Mouse (Mus musculus): ENCODE results near the gene Mark1. TPM values are rescaled to one million over a fixed set of nuclear protein-coding genes. Genes with fewer than 3 reads are reported as not detected.

The Mark1 gene
- polyA plus RNA-seq, 1 experiment from 2014 or later, result 3.3 TPM

GRCm38 (mm10) chr1:184920057-184920456, 79.3 kb downstream of the Mark1 start:
- Histone ChIP-seq H3K4me2 (replicated peaks; ENCODE audit: low read depth, low read length) (no peak overlapping the region), H3K9ac (replicated peaks; ENCODE audit: low read depth, low read length) (no peak overlapping the region), H3K9me3 (ENCODE audit: control insufficient read depth, low read depth, low read length) (no peaks in the 10 kb centered on the region), H3K36me3 (ENCODE audit: control insufficient read depth, insufficient read depth, low read length) (peaks cover 6% of the 10 kb centered on the region), H3K27ac (ENCODE audit: low read length) (no peak overlapping the region), H3K27me3 (ENCODE audit: control insufficient read depth, insufficient read depth, low read length) (no peaks in the 10 kb centered on the region), H3K4me1 (ENCODE audit: control insufficient read depth, insufficient read depth, low read length) (no peaks in the 10 kb centered on the region), H3K4me3 (ENCODE audit: low read depth, low read length) (no peak overlapping the region)
- ATAC-seq (ENCODE audit: insufficient number of reproducible peaks, insufficient read depth, low FRiP score, low read depth), result no peak
- WGBS, result 81% methylated on average over 5 of the region's 5 CpGs

- Histone ChIP-seq H3K27me3 (ENCODE audit: control insufficient read depth, insufficient read depth, low read length) (no peaks in the 10 kb centered on the region), H3K36me3 (ENCODE audit: control insufficient read depth, insufficient read depth, low read length) (peaks cover 6% of the 10 kb centered on the region), H3K4me3 (ENCODE audit: low read depth, low read length) (no peak overlapping the region), H3K9me3 (ENCODE audit: control insufficient read depth, low read depth, low read length) (no peaks in the 10 kb centered on the region), H3K4me1 (ENCODE audit: control insufficient read depth, insufficient read depth, low read length) (no peaks in the 10 kb centered on the region), H3K4me2 (replicated peaks; ENCODE audit: low read depth, low read length) (no peak overlapping the region), H3K27ac (ENCODE audit: low read length) (no peak overlapping the region), H3K9ac (replicated peaks; ENCODE audit: low read depth, low read length) (no peak overlapping the region)
- ATAC-seq (ENCODE audit: insufficient number of reproducible peaks, insufficient read depth, low FRiP score, low read depth), result no peak
- 93% methylated on average over 5 of the region's 5 CpGs for WGBS
These were observed 81.0 kb downstream of the Mark1 start for GRCm38 (mm10) chr1:184918227-184918888.

GRCm38 (mm10) chr1:184912336-184912735, 87.0 kb downstream of the Mark1 start:
- ATAC-seq (ENCODE audit: insufficient number of reproducible peaks, insufficient read depth, low FRiP score, low read depth), result no peak
- H3K4me1 ChIP-seq (ENCODE audit: control insufficient read depth, insufficient read depth, low read length), result no peaks in the 10 kb centered on the region
- no peaks in the 10 kb centered on the region for H3K27me3 ChIP-seq (ENCODE audit: control insufficient read depth, insufficient read depth, low read length)
- H3K9me3 ChIP-seq (ENCODE audit: control insufficient read depth, low read depth, low read length), result no peaks in the 10 kb centered on the region
- no peak overlapping the region for H3K9ac ChIP-seq (replicated peaks; ENCODE audit: low read depth, low read length)
- peaks cover 11% of the 10 kb centered on the region for H3K36me3 ChIP-seq (ENCODE audit: control insufficient read depth, insufficient read depth, low read length)
- H3K4me3 ChIP-seq (ENCODE audit: low read depth, low read length), result no peak overlapping the region
- no peak overlapping the region for H3K4me2 ChIP-seq (replicated peaks; ENCODE audit: low read depth, low read length)
- no peak overlapping the region for H3K27ac ChIP-seq (ENCODE audit: low read length)
- 91% methylated on average over 18 of the region's 18 CpGs for WGBS

DNA sequence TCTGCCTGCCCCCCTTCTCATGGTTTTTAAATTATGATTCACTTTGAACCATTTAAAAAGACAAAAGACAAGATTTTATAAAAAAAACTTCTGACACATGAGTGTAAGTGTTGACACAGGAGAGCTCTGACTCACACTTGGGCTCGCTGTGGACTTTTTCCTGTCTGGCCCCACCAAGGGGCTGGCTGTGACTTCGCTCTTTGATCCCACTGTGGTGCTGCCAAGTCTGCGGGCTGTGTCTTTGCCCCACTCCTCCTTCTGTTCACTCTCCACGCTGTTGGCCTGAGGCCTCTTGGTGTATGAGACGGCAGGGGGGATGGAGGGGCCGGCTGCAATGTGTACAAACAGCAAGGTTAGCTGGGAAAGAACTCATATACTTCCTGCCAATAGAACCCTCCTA, 87.5 kb downstream of the Mark1 start:
- H3K36me3 ChIP-seq (ENCODE audit: control insufficient read depth, insufficient read depth, low read length), result peaks cover 11% of the 10 kb centered on the region
- H3K27me3 ChIP-seq (ENCODE audit: control insufficient read depth, insufficient read depth, low read length), result no peaks in the 10 kb centered on the region
- H3K9me3 ChIP-seq (ENCODE audit: control insufficient read depth, low read depth, low read length), result no peaks in the 10 kb centered on the region
- WGBS, result 75% methylated on average over 6 of the region's 6 CpGs
- ATAC-seq (ENCODE audit: insufficient number of reproducible peaks, insufficient read depth, low FRiP score, low read depth), result no peak
- no peak overlapping the region for H3K4me2 ChIP-seq (replicated peaks; ENCODE audit: low read depth, low read length)
- no peak overlapping the region for H3K4me3 ChIP-seq (ENCODE audit: low read depth, low read length)
- no peak overlapping the region for H3K27ac ChIP-seq (ENCODE audit: low read length)
- H3K9ac ChIP-seq (replicated peaks; ENCODE audit: low read depth, low read length), result no peak overlapping the region
- H3K4me1 ChIP-seq (ENCODE audit: control insufficient read depth, insufficient read depth, low read length), result no peaks in the 10 kb centered on the region

DNA sequence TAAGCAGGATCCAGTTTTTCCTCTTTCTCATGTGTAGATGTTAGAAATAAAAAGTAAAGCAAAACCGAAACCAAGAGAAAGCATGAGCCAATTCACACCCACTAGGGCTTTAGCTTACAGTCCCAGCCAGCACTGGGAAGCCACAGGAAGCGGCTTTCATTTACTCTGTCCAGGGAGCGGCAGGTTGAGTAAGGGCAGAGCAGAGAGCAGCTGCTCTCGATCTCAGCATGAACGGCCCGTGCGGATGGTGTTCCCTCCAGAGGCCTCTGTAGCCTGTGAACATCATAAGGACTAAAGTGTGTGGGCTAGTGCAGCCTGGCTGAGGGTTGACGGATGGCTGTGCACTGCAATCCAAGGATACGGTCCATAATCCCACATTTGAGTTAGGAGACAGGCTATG, 90.8 kb downstream of the Mark1 start:
- Histone ChIP-seq H3K9me3 (ENCODE audit: control insufficient read depth, low read depth, low read length) (no peaks in the 10 kb centered on the region), H3K27me3 (ENCODE audit: control insufficient read depth, insufficient read depth, low read length) (no peaks in the 10 kb centered on the region), H3K4me3 (ENCODE audit: low read depth, low read length) (no peak overlapping the region), H3K27ac (ENCODE audit: low read length) (no peak overlapping the region), H3K36me3 (ENCODE audit: control insufficient read depth, insufficient read depth, low read length) (peaks cover 21% of the 10 kb centered on the region), H3K4me2 (replicated peaks; ENCODE audit: low read depth, low read length) (no peak overlapping the region), H3K4me1 (ENCODE audit: control insufficient read depth, insufficient read depth, low read length) (no peaks in the 10 kb centered on the region), H3K9ac (replicated peaks; ENCODE audit: low read depth, low read length) (no peak overlapping the region)
- no peak for ATAC-seq (ENCODE audit: insufficient number of reproducible peaks, insufficient read depth, low FRiP score, low read depth)
- WGBS, result 68% methylated on average over 9 of the region's 9 CpGs

DNA sequence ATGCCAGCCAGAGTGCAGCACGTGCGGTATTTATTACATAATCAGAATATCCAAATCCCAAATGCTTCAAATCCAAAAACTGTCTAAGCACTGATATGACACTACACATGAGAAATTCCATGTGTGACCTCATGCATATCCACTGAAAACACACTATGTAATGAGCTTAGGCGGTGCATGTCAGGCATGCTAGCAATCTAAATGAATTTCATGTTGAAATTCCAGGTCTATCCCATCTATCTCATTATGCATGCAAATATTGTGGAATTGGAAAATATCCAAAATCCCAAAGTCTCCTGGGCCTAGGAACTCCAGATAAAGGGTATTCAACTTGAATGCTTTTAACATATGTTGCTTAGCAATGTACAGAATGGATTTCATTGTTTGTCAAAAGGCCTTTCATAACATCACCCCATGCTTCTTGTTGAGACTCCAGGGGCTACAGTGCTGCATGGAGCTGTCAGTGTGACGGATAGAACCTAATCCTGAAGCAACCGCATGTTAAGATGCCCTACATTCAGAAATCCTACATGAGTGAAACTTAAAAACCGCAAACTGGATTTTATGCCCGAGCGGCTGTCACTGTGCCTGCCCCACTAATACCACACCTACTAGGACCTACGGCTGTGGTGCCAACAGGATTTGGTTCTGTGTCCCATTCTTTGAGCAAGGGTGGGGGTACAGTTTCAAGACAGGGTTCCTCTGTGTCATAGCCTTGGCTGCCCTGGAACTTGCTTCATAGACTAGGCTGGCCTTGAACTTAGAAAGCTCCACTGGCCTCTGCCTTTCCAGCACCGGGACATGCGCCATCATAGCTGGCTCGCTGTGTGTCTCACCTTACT, 93.2 kb downstream of the Mark1 start:
- peaks cover 18% of the 10 kb centered on the region for H3K36me3 ChIP-seq (ENCODE audit: control insufficient read depth, insufficient read depth, low read length)
- H3K4me1 ChIP-seq (ENCODE audit: control insufficient read depth, insufficient read depth, low read length), result no peaks in the 10 kb centered on the region
- no peak overlapping the region for H3K27ac ChIP-seq (ENCODE audit: low read length)
- H3K4me3 ChIP-seq (ENCODE audit: low read depth, low read length), result no peak overlapping the region
- H3K9me3 ChIP-seq (ENCODE audit: control insufficient read depth, low read depth, low read length), result no peaks in the 10 kb centered on the region
- no peak for ATAC-seq (ENCODE audit: insufficient number of reproducible peaks, insufficient read depth, low FRiP score, low read depth)
- no peaks in the 10 kb centered on the region for H3K27me3 ChIP-seq (ENCODE audit: control insufficient read depth, insufficient read depth, low read length)
- H3K9ac ChIP-seq (replicated peaks; ENCODE audit: low read depth, low read length), result no peak overlapping the region
- WGBS, result 87% methylated on average over 12 of the region's 12 CpGs
- H3K4me2 ChIP-seq (replicated peaks; ENCODE audit: low read depth, low read length), result no peak overlapping the region

- Histone ChIP-seq H3K27ac (ENCODE audit: low read length) (no peak overlapping the region), H3K4me1 (ENCODE audit: control insufficient read depth, insufficient read depth, low read length) (no peaks in the 10 kb centered on the region), H3K4me2 (replicated peaks; ENCODE audit: low read depth, low read length) (no peak overlapping the region), H3K27me3 (ENCODE audit: control insufficient read depth, insufficient read depth, low read length) (no peaks in the 10 kb centered on the region), H3K36me3 (ENCODE audit: control insufficient read depth, insufficient read depth, low read length) (peaks cover 17% of the 10 kb centered on the region), H3K4me3 (ENCODE audit: low read depth, low read length) (no peak overlapping the region), H3K9me3 (ENCODE audit: control insufficient read depth, low read depth, low read length) (no peaks in the 10 kb centered on the region), H3K9ac (replicated peaks; ENCODE audit: low read depth, low read length) (no peak overlapping the region)
- 80% methylated on average over 19 of the region's 19 CpGs for WGBS
- ATAC-seq (ENCODE audit: insufficient number of reproducible peaks, insufficient read depth, low FRiP score, low read depth), result no peak
These were observed 94.0 kb downstream of the Mark1 start for GRCm38 (mm10) chr1:184905371-184905770.

- Histone ChIP-seq H3K4me2 (replicated peaks; ENCODE audit: low read depth, low read length) (no peak overlapping the region), H3K36me3 (ENCODE audit: control insufficient read depth, insufficient read depth, low read length) (peaks cover 12% of the 10 kb centered on the region), H3K27ac (ENCODE audit: low read length) (no peak overlapping the region), H3K27me3 (ENCODE audit: control insufficient read depth, insufficient read depth, low read length) (no peaks in the 10 kb centered on the region), H3K9ac (replicated peaks; ENCODE audit: low read depth, low read length) (no peak overlapping the region), H3K9me3 (ENCODE audit: control insufficient read depth, low read depth, low read length) (no peaks in the 10 kb centered on the region), H3K4me1 (ENCODE audit: control insufficient read depth, insufficient read depth, low read length) (no peaks in the 10 kb centered on the region), H3K4me3 (ENCODE audit: low read depth, low read length) (no peak overlapping the region)
- 79% methylated on average over 7 of the region's 7 CpGs for WGBS
- ATAC-seq (ENCODE audit: insufficient number of reproducible peaks, insufficient read depth, low FRiP score, low read depth), result no peak
These were observed 95.7 kb downstream of the Mark1 start for GRCm38 (mm10) chr1:184903697-184904096.

Measured in stomach, embryonic 14.5 days (tissue).